Comparison of ENCODE assay signal across 15 mouse cellular contexts in the genomic region with DNA sequence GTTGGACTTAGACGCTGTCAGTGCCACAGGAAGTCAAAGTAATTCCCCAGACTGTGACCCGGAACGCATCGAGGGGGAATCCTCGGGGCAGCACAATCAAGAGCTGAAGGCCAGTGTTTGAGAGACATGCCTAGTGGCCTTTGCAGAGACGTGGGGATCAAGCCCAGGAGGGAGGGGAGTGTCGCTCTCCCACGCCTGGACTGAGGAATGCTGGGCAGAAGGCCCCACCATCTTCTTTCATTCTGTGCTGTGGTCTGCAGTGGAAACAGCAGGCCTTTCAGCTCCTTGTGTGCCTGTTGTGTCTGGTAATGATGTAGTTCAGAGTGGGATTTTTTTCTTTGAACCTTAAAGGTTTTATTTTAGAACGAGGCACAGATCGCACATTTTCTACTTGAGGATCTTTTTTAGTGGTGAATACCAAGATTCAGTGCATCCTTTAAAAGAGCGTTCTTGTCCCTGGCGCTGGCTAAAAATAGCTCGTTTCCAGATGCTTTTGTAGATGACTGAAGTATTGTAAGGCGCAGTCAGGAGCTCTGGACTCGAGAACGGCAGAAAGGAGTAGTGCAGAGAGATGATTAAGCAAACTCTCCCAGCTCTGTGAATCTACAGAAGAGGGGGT. TPM values are rescaled to one million over a fixed set of nuclear protein-coding genes. Genes with fewer than 3 reads are reported as not detected.
A peak's percentile ranks its signal among the peaks of the same experiment; 100 is the strongest.
DNase-seq lines count a peak whose midpoint lies in the region; ATAC-seq and TF ChIP-seq lines count a peak whose summit lies in the region.
"Had no signal": no experiment of that assay in that cellular context is flagged by ENCODE, and none has a peak within 500 bp of the region (broad histone marks: within the 10 kb centered on the region; RNA-seq: fewer than 3 reads in every experiment).

No protein-coding gene starts in this region.

- 78% methylated on average over 16 of the region's 16 CpGs for WGBS in hindbrain, embryonic 12.5 days
- 88% methylated on average over 16 of the region's 16 CpGs for WGBS in hindbrain, embryonic 11.5 days
- 97% methylated on average over 16 of the region's 16 CpGs for WGBS in thymus, adult 2 months

- TF ChIP-seq POLR2A in thymus, adult 2 months (IDR thresholded peaks at IDR 0.05; ENCODE audit: control insufficient read depth, extremely low read depth, insufficient read depth, low read length, poor library complexity) = no peak

- H3K4me2 ChIP-seq in hindbrain, embryonic 12.5 days (replicated peaks) = no peak overlapping the region
- no peak overlapping the region for H3K4me2 ChIP-seq in hindbrain, embryonic 11.5 days (replicated peaks; ENCODE audit: low read depth, low read length)

- TF ChIP-seq CTCF in thymus, adult 2 months (IDR thresholded peaks at IDR 0.05; ENCODE audit: borderline replicate concordance, control insufficient read depth, extremely low read depth, insufficient read depth, low read length, poor library complexity) = no peak

- peak overlapping the region; percentile 19; the same call in 1 of the 2 replicates for H3K27ac ChIP-seq in hindbrain, embryonic 12.5 days
- no peak overlapping the region; the same call in 1 of the 2 replicates for H3K27ac ChIP-seq in hindbrain, embryonic 11.5 days (ENCODE audit: low read depth, low read length)
- no peak overlapping the region for H3K27ac ChIP-seq in thymus, adult 2 months (ENCODE audit: control insufficient read depth, insufficient read depth, low read length)
- H3K27ac ChIP-seq: limb, embryonic 10.5 days had no signal

- H3K9ac ChIP-seq in hindbrain, embryonic 12.5 days = no peak overlapping the region
- H3K9ac ChIP-seq in hindbrain, embryonic 11.5 days (ENCODE audit: low read depth, low read length) = no peak overlapping the region

- intact Hi-C loops in left cerebral cortex, postnatal 36 days (cut with DNase I) = loop anchor here (5.0 kb wide), 1 partner anchor 37 kb away; a partner anchor contains a TSS
- intact Hi-C loops in heart, postnatal 10 days (cut with DNase I) = no loop called here

- peaks cover 47% of the 10 kb centered on the region for H3K36me3 ChIP-seq in hindbrain, embryonic 12.5 days
- peaks cover 12% of the 10 kb centered on the region for H3K36me3 ChIP-seq in hindbrain, embryonic 11.5 days (ENCODE audit: control insufficient read depth, insufficient read depth, low read length)
- peaks cover 35% of the 10 kb centered on the region for H3K36me3 ChIP-seq in thymus, adult 2 months (ENCODE audit: control insufficient read depth, insufficient read depth, low read length)

- no peaks in the 10 kb centered on the region for H3K27me3 ChIP-seq in hindbrain, embryonic 12.5 days
- H3K27me3 ChIP-seq in hindbrain, embryonic 11.5 days (ENCODE audit: control insufficient read depth, insufficient read depth, low read length) = no peaks in the 10 kb centered on the region
- H3K27me3 ChIP-seq in thymus, adult 2 months (ENCODE audit: control insufficient read depth, insufficient read depth, low read length) = no peaks in the 10 kb centered on the region

- DNase-seq in hindbrain, embryonic 11.5 days (ENCODE audit: low spot score) = no peak
- DNase-seq in brain, adult 2 months (ENCODE audit: low read depth, low spot score) = peak; percentile 91
- peak; percentile 78 to 83 for DNase-seq in frontal cortex, adult 2 months (ENCODE audit: extremely low spot score in 1 of 2, low spot score in 1 of 2)
- peak; percentile 46 to 57 for DNase-seq in left cerebral cortex, postnatal 36 days (ENCODE audit: low spot score in 2 of 2)
- DNase-seq in heart, postnatal 10 days = no peak
- no peak for DNase-seq in thymus, adult 2 months
- DNase-seq in kidney, adult 18-20 months = no peak
- DNase-seq: B cell, adult 2 months; kidney, adult 2 months; lung, postnatal 4 days; thymus, postnatal 4 days had no signal

- peaks cover 35% of the 10 kb centered on the region for H3K4me1 ChIP-seq in hindbrain, embryonic 12.5 days
- H3K4me1 ChIP-seq in hindbrain, embryonic 11.5 days (replicated peaks; ENCODE audit: control insufficient read depth, insufficient read depth, low read length) = no peaks in the 10 kb centered on the region
- peaks cover 7% of the 10 kb centered on the region for H3K4me1 ChIP-seq in thymus, adult 2 months (replicated peaks; ENCODE audit: control insufficient read depth, insufficient read depth, low read length)
- H3K4me1 ChIP-seq: limb, embryonic 10.5 days had no signal

- H3K4me3 ChIP-seq in hindbrain, embryonic 12.5 days = no peak overlapping the region
- no peak overlapping the region for H3K4me3 ChIP-seq in hindbrain, embryonic 11.5 days (ENCODE audit: low read depth, low read length)
- no peak overlapping the region for H3K4me3 ChIP-seq in thymus, adult 2 months (ENCODE audit: control insufficient read depth, insufficient read depth, low read length)
- H3K4me3 ChIP-seq: limb, embryonic 10.5 days had no signal

- no peak for ATAC-seq in hindbrain, embryonic 12.5 days (ENCODE audit: low FRiP score)
- ATAC-seq in hindbrain, embryonic 11.5 days (ENCODE audit: low FRiP score) = no peak

- no peaks in the 10 kb centered on the region for H3K9me3 ChIP-seq in hindbrain, embryonic 12.5 days (replicated peaks)
- no peaks in the 10 kb centered on the region for H3K9me3 ChIP-seq in hindbrain, embryonic 11.5 days (ENCODE audit: control insufficient read depth, low read length)
- H3K9me3 ChIP-seq: limb, embryonic 10.5 days had no signal

RNA-seq across cellular contexts. Expression of a gene that starts 37.9 kb away (rescaled TPM):
- 23.3 and 26.7 TPM in 2 replicates for polyA plus RNA-seq in hindbrain, embryonic 12.5 days (2016; fragmentation: Nextera tagmentation; extraction: Ambion mirVana)
- polyA plus RNA-seq in hindbrain, embryonic 11.5 days (2014; fragmentation: Nextera tagmentation; extraction: Ambion mirVana) = 24.4 and 26.6 TPM in 2 replicates
- polyA plus RNA-seq in frontal cortex, adult 2 months (2012; rRNA removed) = 17.7 and 18.2 TPM in 2 replicates
- total RNA-seq in left cerebral cortex, postnatal 36 days (2021) = 10 to 100 TPM; 18.2 to 23.5 TPM
- 1 to 10 TPM; 7.7 to 8.3 TPM for total RNA-seq in heart, postnatal 10 days (2021)
- polyA plus RNA-seq in thymus, adult 2 months (2012; rRNA removed) = 8.3 and 9.3 TPM in 2 replicates

RNA-seq across cellular contexts. Expression of a gene that starts 50.7 kb away (rescaled TPM):
- polyA plus RNA-seq in hindbrain, embryonic 12.5 days (2016; fragmentation: Nextera tagmentation; extraction: Ambion mirVana) = 0.33 and 0.44 TPM in 2 replicates
- 0.20 TPM in 1 of 2 replicates, not detected in the other for polyA plus RNA-seq in hindbrain, embryonic 11.5 days (2014; fragmentation: Nextera tagmentation; extraction: Ambion mirVana)
- 0.36 TPM in 2 replicates for polyA plus RNA-seq in frontal cortex, adult 2 months (2012; rRNA removed)
- under 1 TPM; 0.14 to 0.15 TPM for total RNA-seq in left cerebral cortex, postnatal 36 days (2021)
- not detected for total RNA-seq in heart, postnatal 10 days (2021)
- 0.05 and 0.17 TPM in 2 replicates for polyA plus RNA-seq in thymus, adult 2 months (2012; rRNA removed)
- total RNA-seq: granulocyte monocyte progenitor cell, adult 5-6 weeks had no signal

RNA-seq across cellular contexts. Expression of a gene that starts 58.8 kb away (rescaled TPM):
- 103 and 105 TPM in 2 replicates for polyA plus RNA-seq in hindbrain, embryonic 12.5 days (2016; fragmentation: Nextera tagmentation; extraction: Ambion mirVana)
- polyA plus RNA-seq in hindbrain, embryonic 11.5 days (2014; fragmentation: Nextera tagmentation; extraction: Ambion mirVana) = 76.1 and 92.7 TPM in 2 replicates
- polyA plus RNA-seq in frontal cortex, adult 2 months (2012; rRNA removed) = 10.0 and 12.0 TPM in 2 replicates
- total RNA-seq in left cerebral cortex, postnatal 36 days (2021) = 10 to 100 TPM; 11.3 to 12.9 TPM
- under 1 TPM; 0.22 to 0.84 TPM for total RNA-seq in heart, postnatal 10 days (2021)
- 4.3 and 5.2 TPM in 2 replicates for polyA plus RNA-seq in thymus, adult 2 months (2012; rRNA removed)
- total RNA-seq: MEL had no signal

Comparison
In these comparisons a context has a peak if more than half of its experiments do, and no peak if none do; other contexts are left out.
1. DNase-seq: peak in brain, adult 2 months (single experiment), frontal cortex, adult 2 months (2 of 2) and left cerebral cortex, postnatal 36 days (2 of 2); none in hindbrain, embryonic 11.5 days (single experiment), heart, postnatal 10 days (0 of 2), thymus, adult 2 months (single experiment) and kidney, adult 18-20 months (single experiment).